Mouse (Mus musculus) hindlimb bud, embryonic 11.5 days (tissue): ENCODE results near the gene Eno4.

Source experiments
- DNase-seq: peaks from one replicate; pipeline ENCODE4 v3.0.0-alpha.2; 2012; ENCODE audit warnings: low read depth, low spot score; ENCODE audit errors: extremely low spot score

Gene Eno4

DNA sequence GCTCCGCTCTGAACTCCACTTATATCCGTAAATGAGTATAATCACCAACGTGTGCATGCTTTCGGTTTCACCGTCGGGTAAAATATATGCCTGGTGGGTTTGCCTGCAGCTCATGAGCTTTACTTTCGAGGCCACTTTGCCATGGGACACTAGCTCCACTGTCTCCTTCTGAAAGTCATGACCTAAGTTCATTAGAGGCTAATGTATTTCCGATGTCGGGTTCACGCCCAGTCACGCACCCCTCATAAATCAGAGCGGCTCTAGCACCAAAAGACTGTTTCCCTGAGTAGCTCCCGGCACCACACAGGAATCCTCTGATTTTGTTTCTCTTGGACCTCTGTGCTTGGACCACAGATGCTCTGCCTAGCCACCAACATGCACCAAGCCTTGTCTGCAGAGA, 27.6 kb downstream of the Eno4 start:
- DNase-seq: no peak

- DNase-seq: no peak
Observed at GRCm38 (mm10) chr19:58974126-58974525, 30.9 kb downstream of the Eno4 start.

DNA sequence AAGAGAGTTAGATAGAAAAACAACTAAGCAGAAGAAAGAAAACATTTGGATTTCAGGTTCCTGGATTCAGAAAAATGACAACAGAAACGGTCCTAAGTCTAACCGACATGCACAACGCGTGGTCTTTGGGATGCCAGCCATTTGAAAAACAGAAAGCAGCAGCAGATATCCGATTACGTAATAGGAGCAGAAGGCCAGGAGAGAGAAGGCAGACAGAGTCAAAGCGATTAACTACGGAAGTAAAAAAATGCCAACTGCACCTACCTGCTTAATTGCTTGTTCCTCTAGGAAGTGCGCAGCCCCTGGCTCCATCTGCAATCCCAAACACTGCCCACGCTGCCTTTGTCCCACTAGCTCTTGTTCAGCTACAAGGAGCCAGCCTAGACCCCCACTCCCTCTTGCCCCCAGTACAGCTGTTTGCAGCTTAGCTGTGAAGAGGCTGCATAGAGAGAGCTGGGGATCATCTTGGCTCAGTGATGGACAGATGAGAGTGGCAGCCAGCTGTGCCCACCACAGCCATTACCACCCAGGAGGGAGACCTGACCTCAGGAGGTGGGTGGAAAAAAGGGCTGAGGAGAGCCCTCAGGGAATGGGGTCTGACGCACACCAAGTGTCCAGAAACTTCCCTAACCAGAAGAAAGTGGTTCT, 32.1 kb downstream of the Eno4 start:
- DNase-seq: no peak

DNA sequence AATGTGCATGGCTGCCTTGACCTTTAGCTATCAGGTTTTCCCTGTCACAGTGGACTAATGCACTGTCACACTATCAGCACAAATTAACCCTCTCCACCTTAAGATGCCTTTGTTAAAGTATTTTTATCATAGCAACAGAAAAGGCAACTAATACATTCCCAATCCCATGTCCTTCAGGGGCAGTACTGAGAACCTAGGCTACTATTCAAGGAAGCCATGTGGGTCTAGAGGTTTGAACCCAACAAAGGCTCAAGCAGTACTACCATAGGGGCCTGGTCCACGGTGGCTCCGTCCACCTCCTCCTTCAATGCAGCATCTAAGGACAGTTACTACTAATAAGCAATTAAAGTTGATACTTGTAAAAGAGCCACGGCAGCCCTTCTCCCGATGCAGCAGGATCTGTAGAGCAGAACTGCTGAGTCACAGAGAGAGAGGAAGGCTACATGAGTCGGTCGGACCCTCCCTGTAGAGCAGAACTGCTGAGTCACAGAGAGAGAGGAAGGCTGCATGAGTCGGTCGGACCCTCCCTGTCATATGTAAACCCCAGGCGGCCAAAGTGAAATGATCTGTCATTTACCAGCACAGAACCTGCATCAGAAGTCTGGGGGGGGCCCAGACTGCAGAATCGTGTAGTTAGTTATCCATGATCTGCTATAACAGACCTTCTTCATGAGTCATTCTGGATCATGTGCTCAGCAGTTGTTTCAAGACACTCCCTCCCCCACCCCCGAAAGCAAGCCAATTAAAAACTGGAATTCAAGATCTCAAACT, 35.4 kb downstream of the Eno4 start:
- DNase-seq: no peak

DNA sequence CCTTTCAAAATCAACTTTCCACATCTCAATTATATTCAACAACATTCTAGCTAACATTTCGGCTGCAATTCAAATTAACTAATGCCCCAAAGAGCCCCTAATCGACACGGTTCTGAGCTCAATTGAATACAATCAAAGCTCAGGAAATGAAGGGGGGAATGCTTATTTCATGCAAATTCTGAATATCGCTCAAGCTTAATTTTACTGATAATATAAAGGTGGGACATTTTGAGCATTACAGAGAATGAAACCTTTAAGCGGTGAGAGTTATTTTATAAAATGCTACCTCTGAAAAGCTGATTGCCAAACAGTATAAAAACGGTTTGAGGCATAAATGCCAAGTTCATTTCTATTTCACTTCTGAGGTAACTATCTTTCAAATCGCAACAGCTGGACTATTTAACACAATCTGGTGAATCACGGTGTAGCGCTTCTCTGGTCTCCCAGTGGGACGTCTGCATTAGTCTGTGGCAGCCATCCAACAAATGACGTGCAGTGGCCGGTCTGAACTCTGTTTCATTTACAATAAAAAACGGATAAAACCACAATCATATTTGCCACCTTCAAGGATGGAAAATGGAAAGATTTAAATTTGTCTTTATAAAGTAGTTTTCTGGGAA, 36.3 kb downstream of the Eno4 start:
- DNase-seq: no peak

GRCm38 (mm10) chr19:58980056-58980440, 36.8 kb downstream of the Eno4 start:
- DNase-seq: no peak

DNA sequence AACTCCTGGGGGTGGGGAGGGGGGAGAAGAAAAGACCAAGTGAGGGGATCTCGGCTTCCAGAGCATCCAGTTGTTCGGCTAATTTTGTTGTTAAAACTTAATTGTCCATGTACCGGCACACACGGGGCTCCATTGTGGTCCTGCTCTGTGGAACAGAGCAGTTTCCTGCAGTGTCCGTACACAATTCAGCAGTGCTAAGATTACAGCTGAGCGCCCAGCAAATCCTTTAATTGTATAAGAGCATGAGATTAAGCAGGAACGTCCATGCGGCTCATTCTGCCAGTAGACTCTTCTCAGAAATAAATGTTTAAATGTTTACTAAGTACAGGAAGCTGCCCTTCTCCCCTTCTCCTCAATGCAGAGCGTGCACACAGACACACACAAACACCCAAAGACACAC, 38.3 kb downstream of the Eno4 start:
- no peak for DNase-seq

- DNase-seq: no peak
Observed at GRCm38 (mm10) chr19:59002827-59003226, 59.6 kb downstream of the Eno4 start.

DNA sequence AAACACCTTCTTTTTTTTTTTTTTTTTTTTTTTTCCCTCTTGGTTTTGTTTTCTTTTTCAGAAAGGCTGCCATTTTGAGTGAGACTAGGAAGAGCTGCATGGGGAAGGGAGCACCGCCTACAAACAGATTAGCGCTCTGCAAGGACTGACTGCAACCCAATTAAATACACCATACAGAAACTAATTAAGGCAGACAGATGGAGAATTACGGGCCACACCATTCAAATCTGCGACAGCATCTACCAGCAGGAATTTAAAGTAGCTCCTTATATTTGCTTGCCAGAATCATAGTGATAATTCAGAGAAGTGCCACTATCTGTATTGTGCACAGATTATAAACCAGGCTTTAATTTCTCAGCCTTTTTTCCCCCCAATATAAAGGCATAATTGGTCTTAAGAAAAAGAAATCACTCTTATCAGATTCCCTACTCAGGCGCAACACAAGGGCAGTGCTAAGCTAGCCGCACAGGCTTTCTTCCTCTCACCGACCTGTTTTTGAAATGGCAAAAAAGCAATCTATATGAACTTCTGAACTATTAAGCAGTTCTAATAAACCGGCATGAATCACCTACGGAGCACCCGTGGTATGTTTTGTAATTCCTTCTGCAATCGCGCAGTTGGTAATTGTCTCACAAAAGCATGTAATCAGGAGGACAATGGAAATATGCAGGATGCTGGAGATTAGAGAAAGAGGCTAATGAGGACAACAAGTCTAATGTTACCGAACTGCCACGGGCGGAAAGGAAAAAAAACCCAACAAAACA, 63.5 kb downstream of the Eno4 start:
- DNase-seq: no peak

GRCm38 (mm10) chr19:59010802-59011201, 67.6 kb downstream of the Eno4 start:
- DNase-seq: no peak
